Comparison of ENCODE assay signal across 8 mouse cellular contexts in the genomic region with DNA sequence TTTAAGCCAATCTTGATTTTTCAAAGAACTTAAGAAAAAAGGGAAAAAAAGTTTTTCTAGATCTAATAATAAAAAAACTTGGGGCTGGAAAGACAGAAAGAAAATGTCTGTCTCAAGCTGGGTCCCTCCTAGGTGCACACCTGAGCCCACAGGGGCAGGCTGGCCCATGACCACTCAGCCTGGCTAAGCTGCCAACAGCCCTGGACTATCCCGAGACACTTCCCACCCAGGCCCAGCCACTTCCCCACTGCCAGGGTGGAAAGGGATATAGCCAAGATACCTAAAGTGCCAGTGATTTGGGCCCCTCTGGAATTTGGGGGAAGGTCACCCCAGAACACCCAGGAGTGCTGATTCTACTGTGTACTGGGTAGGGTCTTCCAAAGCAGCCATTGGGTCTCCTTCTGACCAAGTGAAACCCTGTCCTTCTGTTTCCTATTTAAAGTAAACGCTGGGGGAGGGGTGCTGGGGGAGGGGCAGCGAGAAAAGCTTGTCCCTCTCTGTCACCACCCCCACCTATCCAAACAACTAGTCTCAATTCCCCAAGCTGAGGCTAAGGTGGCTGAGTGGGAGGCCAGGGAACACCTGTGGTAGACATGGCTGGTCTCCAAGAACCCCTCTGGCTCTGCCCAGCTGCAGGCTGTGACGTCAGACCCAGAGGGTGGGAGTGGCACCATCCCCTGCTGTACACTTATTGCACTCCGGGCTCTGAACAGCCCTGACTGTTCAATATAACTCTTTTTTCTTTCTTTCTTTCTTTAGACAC.
A peak's percentile ranks its signal among the peaks of the same experiment; 100 is the strongest.
DNase-seq lines count a peak whose midpoint lies in the region; ATAC-seq lines count a peak whose summit lies in the region.

No protein-coding gene starts in this region.

- DNase-seq in kidney, postnatal 10 days = peak; percentile 45
- DNase-seq in kidney, postnatal 25 days = no peak
- peak; percentile 61 for DNase-seq in limb, embryonic 11.5 days (ENCODE audit: low spot score)
- peak; percentile 76 for DNase-seq in thymus, postnatal 0 days (ENCODE audit: low spot score)
- no peak for DNase-seq in cerebellum, postnatal 25 days
- no peak for DNase-seq in ovary, postnatal 36 days (ENCODE audit: low spot score)
- no peak for DNase-seq in frontal cortex, adult 2 months (ENCODE audit: extremely low spot score in 1 of 2, low spot score in 1 of 2)

- H3K27ac ChIP-seq in brown adipose tissue, adult 24 weeks (replicated peaks; ENCODE audit: low read depth, low read length) = peak overlapping the region; percentile 26; the same call in 1 of the 2 replicates
- no peak overlapping the region; the same call in 1 of the 2 replicates for H3K27ac ChIP-seq in limb, embryonic 11.5 days (replicated peaks; ENCODE audit: low read depth, low read length)

- H3K4me3 ChIP-seq in brown adipose tissue, adult 24 weeks (ENCODE audit: insufficient read depth, low read depth, low read length) = no peak overlapping the region
- no peak overlapping the region for H3K4me3 ChIP-seq in limb, embryonic 11.5 days (ENCODE audit: low read depth, low read length)

- H3K27me3 ChIP-seq in limb, embryonic 11.5 days (ENCODE audit: control insufficient read depth, insufficient read depth, low read length) = no peaks in the 10 kb centered on the region

- peaks cover 2% of the 10 kb centered on the region for H3K4me1 ChIP-seq in brown adipose tissue, adult 24 weeks (ENCODE audit: control insufficient read depth, insufficient read depth, insufficient read length, low read length)
- H3K4me1 ChIP-seq in limb, embryonic 11.5 days (ENCODE audit: control insufficient read depth, insufficient read depth, low read length) = peaks cover 12% of the 10 kb centered on the region

- no peak overlapping the region for H3K9ac ChIP-seq in limb, embryonic 11.5 days (ENCODE audit: low read length)

- ATAC-seq in limb, embryonic 11.5 days (ENCODE audit: insufficient number of reproducible peaks, low FRiP score, low TSS enrichment, low read depth) = peak; percentile 77

- 37% methylated on average over 5 of the region's 5 CpGs for WGBS in limb, embryonic 11.5 days

- H3K36me3 ChIP-seq in limb, embryonic 11.5 days (ENCODE audit: control insufficient read depth, insufficient read depth, low read length) = no peaks in the 10 kb centered on the region

- H3K4me2 ChIP-seq in limb, embryonic 11.5 days (ENCODE audit: low read depth, severe bottlenecking) = no peak overlapping the region

- H3K9me3 ChIP-seq in limb, embryonic 11.5 days (ENCODE audit: control insufficient read depth, low read length) = no peaks in the 10 kb centered on the region

Comparison
In these comparisons a context has a peak if more than half of its experiments do, and no peak if none do; other contexts are left out.
1. DNase-seq: peak in kidney, postnatal 10 days (single experiment), limb, embryonic 11.5 days (single experiment) and thymus, postnatal 0 days (single experiment); none in kidney, postnatal 25 days (0 of 2), cerebellum, postnatal 25 days (0 of 2), ovary, postnatal 36 days (single experiment) and frontal cortex, adult 2 months (0 of 2).